Mouse (Mus musculus): ENCODE results near the gene Tnfsf12. TPM values are rescaled to one million over a fixed set of nuclear protein-coding genes. Genes with fewer than 3 reads are reported as not detected.
"Not testable (repeated sequence)": the region's sequence is repeated elsewhere in the genome, so short reads cannot be mapped to it uniquely, and the experiment has no call there.

Gene Tnfsf12
- total RNA-seq, 1 experiment from 2014 or later: not detected

- ATAC-seq (replicated peaks; ENCODE audit: low read depth, poor library complexity, severe bottlenecking): no peak
These were observed 11.3 kb upstream of the Tnfsf12 start for GRCm38 (mm10) chr11:69706775-69707479.

- no peak for ATAC-seq (replicated peaks; ENCODE audit: low read depth, poor library complexity, severe bottlenecking)
These were observed 9.0 kb upstream of the Tnfsf12 start for GRCm38 (mm10) chr11:69704613-69705010.

GRCm38 (mm10) chr11:69703814-69704612, 8.4 kb upstream of the Tnfsf12 start:
- ATAC-seq (replicated peaks; ENCODE audit: low read depth, poor library complexity, severe bottlenecking): no peak

DNA sequence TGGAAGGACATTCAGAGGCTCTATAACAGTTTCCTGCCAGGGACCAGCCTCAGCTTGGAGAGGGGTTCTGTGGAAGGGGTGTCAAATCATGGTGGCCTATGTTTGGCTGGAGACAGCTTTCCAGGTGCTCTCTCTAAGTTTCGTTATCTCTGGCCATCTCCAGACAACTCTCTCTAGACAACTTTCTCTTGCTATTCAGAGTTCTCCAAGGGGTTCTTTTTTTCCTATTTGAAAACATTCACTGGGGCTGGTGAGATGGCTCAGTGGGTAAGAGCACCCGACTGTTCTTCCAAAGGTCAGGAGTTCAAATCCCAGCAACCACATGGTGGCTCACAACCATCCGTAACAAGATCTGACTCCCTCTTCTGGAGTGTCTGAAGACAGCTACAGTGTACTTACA, 7.7 kb upstream of the Tnfsf12 start:
- not testable (repeated sequence) for ATAC-seq (replicated peaks; ENCODE audit: low read depth, poor library complexity, severe bottlenecking)

DNA sequence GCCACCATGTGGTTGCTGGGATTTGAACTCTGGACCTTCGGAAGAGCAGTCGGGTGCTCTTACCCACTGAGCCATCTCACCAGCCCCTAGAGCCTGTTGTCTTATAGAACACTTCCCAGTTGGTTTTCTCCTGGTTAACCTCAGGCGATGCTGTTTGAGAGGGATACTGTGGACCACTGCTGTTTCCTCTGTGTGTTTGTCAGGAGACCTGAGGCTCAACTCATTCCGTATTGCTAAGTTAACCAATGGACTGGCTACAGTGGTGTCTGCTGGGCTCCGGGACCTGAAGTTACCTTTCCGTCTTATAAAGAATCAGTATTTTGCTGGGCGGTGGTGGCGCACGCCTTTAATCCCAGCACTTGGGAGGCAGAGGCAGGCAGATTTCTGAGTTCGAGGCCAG, 7.2 kb upstream of the Tnfsf12 start:
- not testable (repeated sequence) for ATAC-seq (replicated peaks; ENCODE audit: low read depth, poor library complexity, severe bottlenecking)

- no peak for ATAC-seq (replicated peaks; ENCODE audit: low read depth, poor library complexity, severe bottlenecking)
These were observed 3.9 kb upstream of the Tnfsf12 start for GRCm38 (mm10) chr11:69699595-69699994.

DNA sequence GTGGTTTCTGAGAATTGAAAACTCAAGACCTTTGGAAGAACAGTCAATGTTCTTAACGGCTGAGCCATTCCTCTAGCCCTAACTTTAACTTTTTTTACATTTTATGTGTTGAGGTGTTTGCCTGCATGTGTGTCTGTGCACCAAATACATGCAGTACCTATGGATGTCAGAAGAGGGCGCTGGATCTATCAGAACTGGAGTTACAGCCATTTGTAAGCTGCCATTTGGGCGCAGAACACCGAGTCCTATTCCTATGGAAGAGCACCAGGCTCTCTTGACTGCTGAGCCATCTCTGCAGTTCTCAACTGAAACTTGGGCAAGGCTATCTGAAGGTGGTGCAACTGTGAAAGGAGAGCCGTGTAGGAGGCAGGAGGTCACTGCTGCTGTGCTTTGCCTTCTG, 2.9 kb upstream of the Tnfsf12 start:
- ATAC-seq (replicated peaks; ENCODE audit: low read depth, poor library complexity, severe bottlenecking): no peak

DNA sequence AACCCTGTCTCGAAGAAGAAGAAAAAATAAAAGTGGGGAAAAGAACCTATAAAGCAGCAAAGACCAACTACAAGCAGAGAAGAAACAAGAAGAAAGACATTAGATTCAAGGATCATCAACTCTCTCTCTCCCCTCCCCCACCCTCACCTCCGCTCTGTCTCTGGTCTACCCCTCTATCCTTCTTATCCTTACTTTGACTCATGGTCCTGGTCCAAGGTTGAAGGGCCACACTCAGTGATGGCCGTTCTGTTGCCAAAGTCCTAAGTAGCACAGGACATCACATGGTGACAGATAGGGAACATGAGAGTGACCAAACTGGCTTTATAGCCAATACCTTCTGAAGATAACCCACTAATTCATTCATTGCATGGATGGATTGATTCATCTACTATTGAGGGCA, 1.7 kb upstream of the Tnfsf12 start:
- ATAC-seq (replicated peaks; ENCODE audit: low read depth, poor library complexity, severe bottlenecking): no peak

- ATAC-seq (replicated peaks; ENCODE audit: low read depth, poor library complexity, severe bottlenecking): no peak
These were observed 646 bp downstream of the Tnfsf12 start for GRCm38 (mm10) chr11:69695046-69695360.

GRCm38 (mm10) chr11:69693421-69693965, 2.2 kb downstream of the Tnfsf12 start:
- ATAC-seq (replicated peaks; ENCODE audit: low read depth, poor library complexity, severe bottlenecking): no peak

DNA sequence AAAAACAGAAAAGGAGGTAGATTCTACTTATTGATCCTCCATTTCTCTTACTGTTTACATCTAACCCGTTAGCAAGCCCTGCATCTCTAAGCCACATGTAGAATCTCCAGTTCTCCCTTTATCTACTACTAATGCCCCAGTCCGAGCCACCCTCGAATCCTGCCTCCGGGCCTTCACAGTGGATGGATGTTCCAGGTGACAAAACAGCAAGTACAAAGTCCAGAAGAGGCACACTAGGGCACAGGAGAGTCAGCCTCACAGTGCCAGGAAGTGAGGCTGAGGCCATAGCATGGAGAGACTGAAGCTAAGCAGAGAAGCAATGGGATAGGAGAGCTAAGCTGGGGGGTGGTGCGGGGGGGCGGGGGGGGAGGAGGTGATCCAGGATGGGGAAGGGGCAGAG, 2.8 kb downstream of the Tnfsf12 start:
- no peak for ATAC-seq (replicated peaks; ENCODE audit: low read depth, poor library complexity, severe bottlenecking)

DNA sequence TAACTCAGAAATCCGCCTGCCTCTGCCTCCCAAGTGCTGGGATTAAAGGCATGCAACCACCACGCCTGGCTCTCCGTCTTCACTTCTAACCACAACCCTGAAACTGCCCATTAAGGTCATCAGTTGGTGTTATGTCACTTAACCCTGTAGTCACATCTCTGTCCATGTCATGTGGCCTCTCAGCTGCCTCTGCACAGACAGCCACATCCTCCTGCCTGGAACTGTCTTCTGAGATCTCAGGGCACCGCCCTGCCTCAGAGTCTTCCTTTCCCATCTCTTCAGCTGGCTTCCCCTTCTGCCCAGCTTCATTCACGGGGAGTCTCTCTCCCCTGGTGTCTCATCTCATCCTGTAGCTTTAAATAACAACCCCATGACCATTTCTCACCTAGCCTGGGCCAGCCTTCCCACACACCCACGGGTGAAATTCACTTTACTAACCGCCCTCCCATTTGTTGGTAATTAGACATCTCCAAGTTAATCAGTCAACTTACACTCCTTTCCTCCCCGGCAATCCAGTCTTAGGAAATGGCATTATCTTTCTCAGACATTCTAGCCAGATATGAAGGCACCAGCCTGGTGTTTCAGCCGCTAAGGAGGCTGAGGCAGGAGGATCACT, 3.3 kb downstream of the Tnfsf12 start:
- no peak for ATAC-seq (replicated peaks; ENCODE audit: low read depth, poor library complexity, severe bottlenecking)

- ATAC-seq (replicated peaks; ENCODE audit: low read depth, poor library complexity, severe bottlenecking): no peak
These were observed 5.8 kb downstream of the Tnfsf12 start for GRCm38 (mm10) chr11:69689891-69690290.

DNA sequence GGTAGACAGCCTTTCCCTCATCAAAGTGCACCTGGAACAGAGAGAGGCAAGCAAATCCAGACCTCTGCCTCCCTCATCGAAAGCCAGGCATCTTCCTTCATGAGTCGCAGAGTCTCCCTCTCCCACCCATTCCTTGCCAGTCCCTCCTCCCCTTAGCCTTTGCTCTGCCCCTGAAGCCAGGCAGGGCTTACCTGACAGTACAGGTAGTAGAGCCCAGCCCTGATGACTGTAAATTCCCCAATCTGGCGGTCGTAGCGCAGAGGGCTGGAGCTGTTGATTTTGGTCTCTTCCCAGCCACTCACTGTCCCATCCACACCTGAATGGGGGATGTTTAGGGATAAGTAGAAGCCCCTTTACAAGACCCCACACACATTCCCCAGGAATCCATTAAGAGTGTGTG, 8.6 kb downstream of the Tnfsf12 start:
- no peak for ATAC-seq (replicated peaks; ENCODE audit: low read depth, poor library complexity, severe bottlenecking)

DNA sequence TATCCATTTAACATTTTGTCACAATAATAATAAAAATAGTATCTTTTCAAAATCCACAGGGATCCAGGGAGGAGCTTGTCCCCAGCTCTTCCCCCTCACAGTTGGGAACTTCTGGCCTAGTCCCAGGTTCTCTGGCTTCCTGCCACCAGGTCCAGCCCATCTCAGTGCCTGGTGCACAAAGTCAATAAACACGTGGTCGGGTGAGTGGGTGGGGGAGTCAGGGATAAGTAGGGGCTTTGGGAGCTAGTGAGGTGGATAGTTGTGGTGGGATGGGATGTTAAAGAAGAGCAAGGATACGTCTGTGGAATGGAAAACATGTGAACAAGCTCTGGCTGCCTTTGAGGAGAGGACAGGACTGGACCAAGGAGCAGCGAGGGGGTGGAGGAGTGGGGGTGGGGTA, 9.3 kb downstream of the Tnfsf12 start:
- no peak for ATAC-seq (replicated peaks; ENCODE audit: low read depth, poor library complexity, severe bottlenecking)

DNA sequence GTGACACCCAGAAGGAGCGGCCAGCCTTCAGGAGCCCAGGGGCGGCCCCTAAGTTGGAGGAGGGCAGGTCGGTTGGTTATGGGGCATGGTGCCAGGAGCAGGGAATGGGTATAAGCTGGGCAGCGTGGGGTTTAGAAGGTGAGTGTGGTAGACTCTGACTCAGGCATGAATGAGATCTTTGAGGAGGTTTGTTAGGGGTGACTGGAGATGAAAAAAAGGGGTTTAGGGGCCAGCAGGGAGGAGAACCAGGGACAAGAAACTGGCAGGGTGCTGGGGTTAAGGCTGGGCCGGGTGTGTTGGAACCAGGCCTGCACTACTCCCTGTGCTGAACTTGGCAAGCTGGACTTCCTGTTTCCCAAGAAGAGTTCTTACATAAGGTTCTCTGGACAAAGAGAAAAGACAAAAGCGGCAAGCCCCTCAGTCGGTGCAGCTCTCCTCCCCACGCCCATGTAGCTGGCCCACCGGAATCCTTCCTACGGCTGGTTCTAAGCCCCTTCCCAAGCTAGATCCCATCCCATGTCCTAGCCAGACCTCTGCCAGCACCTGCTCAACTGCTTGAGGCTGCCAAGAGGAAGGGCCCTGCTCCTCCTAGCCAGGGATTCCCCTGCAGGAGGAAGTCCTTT, 10.0 kb downstream of the Tnfsf12 start, which contains the start of gene Tnfsf13:
Gene Tnfsf13 (minus strand): TSS at position 259 of the 623 bp plus-strand sequence.
- peak; percentile 13; the same call in 1 of the 2 replicates for ATAC-seq (replicated peaks; ENCODE audit: low read depth, poor library complexity, severe bottlenecking)

DNA sequence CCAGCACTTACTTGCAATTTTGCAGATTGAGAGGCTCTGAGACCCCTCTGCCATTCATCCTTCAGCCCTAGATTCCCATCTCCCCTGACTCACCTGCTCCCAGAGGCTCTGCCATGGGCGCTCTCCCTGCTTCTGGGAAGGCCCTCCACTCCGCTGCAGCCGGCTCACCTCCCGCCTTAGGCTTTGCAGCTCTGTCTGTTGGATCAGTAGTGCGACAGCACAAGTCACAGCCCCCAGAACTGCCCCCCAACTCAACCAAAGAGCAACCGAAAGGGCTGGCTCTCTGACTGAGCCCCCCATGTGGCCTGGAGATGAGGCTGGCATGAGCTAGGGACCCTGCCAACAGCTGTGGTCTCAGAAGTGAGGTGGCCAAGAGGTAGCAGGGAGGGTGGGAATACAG, 10.7 kb downstream of the Tnfsf12 start:
- no peak for ATAC-seq (replicated peaks; ENCODE audit: low read depth, poor library complexity, severe bottlenecking)

GRCm38 (mm10) chr11:69684128-69684745, 11.4 kb downstream of the Tnfsf12 start:
- no peak for ATAC-seq (replicated peaks; ENCODE audit: low read depth, poor library complexity, severe bottlenecking)

DNA sequence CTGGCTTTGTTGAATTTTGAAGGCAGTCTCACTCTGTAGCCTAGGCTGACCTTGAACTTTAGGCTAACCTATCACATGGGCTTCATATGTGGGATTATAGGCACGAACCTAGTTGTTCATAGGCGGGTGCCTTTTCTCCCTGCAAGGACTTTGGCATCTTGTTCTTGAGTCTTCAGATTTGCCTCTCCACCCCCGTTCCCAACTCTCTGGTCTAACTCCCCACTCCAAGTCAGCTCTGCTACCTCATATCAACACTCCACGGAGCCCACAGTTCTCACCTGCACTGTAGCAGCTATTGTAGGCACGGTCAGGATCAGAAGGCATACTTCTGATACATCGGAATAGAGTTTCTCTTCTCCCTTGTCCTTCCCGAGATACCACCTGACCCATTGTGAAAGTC, 12.1 kb downstream of the Tnfsf12 start:
- no peak for ATAC-seq (replicated peaks; ENCODE audit: low read depth, poor library complexity, severe bottlenecking)

Measured in common myeloid progenitor, adult 5-6 weeks (primary cell).